Mouse (Mus musculus) heart, postnatal 0 days (tissue): ENCODE measurements at regions not wholly inside any gene's neighbourhood (a gene's known extent, or its start where the extent isn't known, plus 50 kb on each side); places are given as distances from the start of the nearest gene placed in this dataset.

Experiments used
- CTCF ChIP-seq: IDR thresholded peaks from 2 replicates; pipeline ENCODE4 v1.5.1; 2016; ENCODE audit warnings: antibody characterized with exemption, control low read depth, low read depth
- EP300 ChIP-seq: IDR thresholded peaks from 2 replicates; pipeline ENCODE4 v1.6.1; 2016; ENCODE audit warnings: antibody characterized with exemption, low read depth

- TF ChIP-seq CTCF (no peak), EP300 (no peak)
Observed at GRCm38 (mm10) chr8:31404811-31405210, 2023.7 kb upstream of the 5930422O12Rik start.
